8 mouse cellular contexts compared by ENCODE assay signal in the genomic region with DNA sequence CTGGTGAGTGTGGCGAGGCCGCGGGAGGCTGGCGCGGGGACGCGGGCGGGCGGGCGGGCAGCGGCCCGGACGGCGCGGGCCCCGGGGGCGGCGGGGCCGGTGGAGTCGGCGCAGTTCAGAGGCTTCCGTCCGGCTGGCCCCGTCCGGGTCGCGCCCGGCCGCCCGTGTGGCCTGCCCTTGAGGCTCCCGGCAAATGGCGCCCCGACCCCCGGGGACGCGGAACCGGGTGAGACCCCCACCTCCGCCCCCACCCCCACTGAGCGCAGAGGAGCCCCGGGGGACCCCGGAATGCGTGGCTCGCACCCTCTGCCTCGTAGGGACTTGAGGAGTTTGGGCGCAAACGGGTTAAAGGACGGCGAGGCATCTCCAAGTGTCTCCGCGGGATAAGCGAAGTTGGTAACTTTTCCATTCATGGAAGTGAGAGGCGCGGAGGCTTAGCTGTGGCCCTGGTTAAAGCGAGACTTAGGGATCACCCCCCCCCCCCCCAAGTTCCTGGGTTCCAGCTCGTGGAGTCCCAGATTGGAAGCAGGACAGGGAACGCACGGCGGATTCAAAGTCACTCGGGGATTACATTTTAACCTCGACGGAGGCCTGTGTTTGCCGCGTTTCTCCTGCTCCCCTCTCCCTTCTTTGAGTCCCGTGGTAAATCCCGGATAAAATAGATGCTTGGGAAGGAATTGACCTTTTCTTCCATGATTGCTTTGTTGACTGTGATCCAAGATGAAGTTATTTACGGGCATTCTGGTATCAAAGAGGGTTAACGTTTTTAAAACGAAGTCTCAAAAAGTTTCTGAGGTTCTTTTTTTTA. TPM values are rescaled to one million over a fixed set of nuclear protein-coding genes. Genes with fewer than 3 reads are reported as not detected.
A peak's percentile ranks its signal among the peaks of the same experiment; 100 is the strongest.
DNase-seq lines count a peak whose midpoint lies in the region; ATAC-seq and TF ChIP-seq lines count a peak whose summit lies in the region.

No protein-coding gene starts in this region.

- H3K27ac ChIP-seq in forebrain, embryonic 14.5 days (ENCODE audit: low read depth, low read length), result peak overlapping the region; percentile 91
- H3K27ac ChIP-seq in liver, adult 2 months (replicated peaks; ENCODE audit: insufficient read depth, low read depth, low read length), result peak overlapping the region; percentile 66
- H3K27ac ChIP-seq in thymus, adult 2 months (ENCODE audit: control insufficient read depth, insufficient read depth, low read length), result no peak overlapping the region

- peak overlapping the region; percentile 55 for H3K4me2 ChIP-seq in forebrain, embryonic 14.5 days (ENCODE audit: low read length)

- H3K9me3 ChIP-seq in forebrain, embryonic 14.5 days (replicated peaks; ENCODE audit: control insufficient read depth, low read length), result no peaks in the 10 kb centered on the region

- H3K27me3 ChIP-seq in forebrain, embryonic 14.5 days (replicated peaks; ENCODE audit: control insufficient read depth, insufficient read depth, low read length), result no peaks in the 10 kb centered on the region
- H3K27me3 ChIP-seq in liver, adult 2 months (ENCODE audit: control insufficient read depth, insufficient read depth, low read length), result no peaks in the 10 kb centered on the region
- no peaks in the 10 kb centered on the region; the same call in 1 of the 2 replicates for H3K27me3 ChIP-seq in thymus, adult 2 months (ENCODE audit: control insufficient read depth, insufficient read depth, low read length)

- H3K4me1 ChIP-seq in forebrain, embryonic 14.5 days (ENCODE audit: control insufficient read depth, insufficient read depth, low read length), result no peaks in the 10 kb centered on the region; the same call in 1 of the 2 replicates
- H3K4me1 ChIP-seq in liver, adult 2 months (ENCODE audit: control insufficient read depth, insufficient read depth, low read length), result peaks cover 4% of the 10 kb centered on the region; the same call in 1 of the 2 replicates
- H3K4me1 ChIP-seq in thymus, adult 2 months (replicated peaks; ENCODE audit: control insufficient read depth, insufficient read depth, low read length), result no peaks in the 10 kb centered on the region; the same call in 1 of the 2 replicates

- H3K4me3 ChIP-seq in forebrain, embryonic 14.5 days (ENCODE audit: low read depth, low read length), result peak overlapping the region; percentile 94
- H3K4me3 ChIP-seq in liver, adult 2 months (ENCODE audit: insufficient read depth, low read depth, low read length), result peak overlapping the region; percentile 81
- peak overlapping the region; percentile 63 for H3K4me3 ChIP-seq in thymus, adult 2 months (ENCODE audit: control insufficient read depth, insufficient read depth, low read length)

- no peak for TF ChIP-seq POLR2A in liver, adult 2 months (IDR thresholded peaks at IDR 0.05; ENCODE audit: extremely low read depth, insufficient read depth, low read length)
- no peak for TF ChIP-seq POLR2A in thymus, adult 2 months (IDR thresholded peaks at IDR 0.05; ENCODE audit: control insufficient read depth, extremely low read depth, insufficient read depth, low read length, poor library complexity)

- H3K9ac ChIP-seq in forebrain, embryonic 14.5 days (ENCODE audit: low read length), result peak overlapping the region; percentile 91
- H3K9ac ChIP-seq in liver, adult 2 months (ENCODE audit: low read depth, low read length), result peak overlapping the region; percentile 93

- peak; percentile 28 for DNase-seq in gastrocnemius, adult 18-20 months (ENCODE audit: low spot score)
- no peak for DNase-seq in gastrocnemius, postnatal 14 days
- DNase-seq in c-Kit-positive CD71-negative TER-119-negative erythroid progenitor cells, embryonic 14.5 days (ENCODE audit: low read depth), result peak; percentile 7
- peak; percentile 73 for DNase-seq in forebrain, embryonic 14.5 days (ENCODE audit: low spot score)
- peak; percentile 53 for DNase-seq in induced T-regulatory cell, adult 2 months (ENCODE audit: low read depth)
- DNase-seq in liver, adult 2 months (ENCODE audit: extremely low read depth, low read depth, low spot score), result peak; percentile 75
- DNase-seq in naive thymus-derived CD4-positive, alpha-beta T cell, adult 2 months (ENCODE audit: low read depth), result peak; percentile 47
- peak; percentile 26 for DNase-seq in thymus, adult 2 months

- H3K36me3 ChIP-seq in forebrain, embryonic 14.5 days (ENCODE audit: control insufficient read depth, insufficient read depth, low read length), result no peaks in the 10 kb centered on the region
- H3K36me3 ChIP-seq in liver, adult 2 months (ENCODE audit: control insufficient read depth, insufficient read depth, low read length), result no peaks in the 10 kb centered on the region
- no peaks in the 10 kb centered on the region for H3K36me3 ChIP-seq in thymus, adult 2 months (ENCODE audit: control insufficient read depth, insufficient read depth, low read length)

- no peak for TF ChIP-seq CTCF in liver, adult 2 months (IDR thresholded peaks at IDR 0.05; ENCODE audit: low read depth, low read length)
- no peak for TF ChIP-seq CTCF in thymus, adult 2 months (IDR thresholded peaks at IDR 0.05; ENCODE audit: borderline replicate concordance, control insufficient read depth, extremely low read depth, insufficient read depth, low read length, poor library complexity)

- intact Hi-C loops in gastrocnemius, postnatal 14 days (cut with DNase I; ENCODE audit: low total_unique reads), result loop anchor here (5.0 kb wide), 1 partner anchor 61 kb away; the partner anchor contains the start of gene Epm2a

- under 1% methylated on average over 47 of the region's 68 CpGs for WGBS in forebrain, embryonic 14.5 days
- under 1% methylated on average over 66 of the region's 68 CpGs for WGBS in liver, adult 2 months
- whole genome bisulfite sequencing in thymus, adult 2 months, result 2% methylated on average over 59 of the region's 68 CpGs

- ATAC-seq in forebrain, embryonic 14.5 days, result peak; percentile 29; the same call in 1 of the 2 replicates

- peaks cover 10% of the 10 kb centered on the region; the same call in 1 of the 2 replicates for H3K79me2 ChIP-seq in liver, adult 2 months (ENCODE audit: control insufficient read depth, insufficient read depth, low read length)

RNA-seq across cellular contexts. Expression of gene Fbxo30, which starts 0.6 kb away (rescaled TPM):
- total RNA-seq in gastrocnemius, adult 18-20 months (2021), result 10 to 100 TPM; 13.4 to 18.0 TPM
- 10 to 100 TPM; 10.8 to 12.7 TPM for total RNA-seq in gastrocnemius, postnatal 14 days (2021)
- polyA plus RNA-seq in forebrain, embryonic 14.5 days (2014; fragmentation: Nextera tagmentation; extraction: Ambion mirVana), result 15.1 and 16.4 TPM in 2 replicates
- 8.1 and 9.9 TPM in 2 replicates for total RNA-seq in liver, adult 2 months (2014; rRNA removed)
- polyA plus RNA-seq in liver, adult 2 months (2012; rRNA removed), result 1.3 and 1.5 TPM in 2 replicates
- 1.3 and 1.6 TPM in 2 replicates for polyA plus RNA-seq in thymus, adult 2 months (2012; rRNA removed)
